Mouse (Mus musculus) intestine, embryonic 15.5 days (tissue): ENCODE results near the gene Adamts7. TPM values are rescaled to one million over a fixed set of nuclear protein-coding genes. Genes with fewer than 3 reads are reported as not detected.
A peak's percentile ranks its signal among the peaks of the same experiment; 100 is the strongest.

Experiments used
- ATAC-seq: fragments of 200-750 bp; cut with Nextera tagmentation; 2 replicates; pipeline ENCODE4 v1.8.0; 2017; ENCODE audit warnings: moderate TSS enrichment, moderate library complexity
- H3K27ac ChIP-seq: fragments of 300-500 bp; sonication (generic); 2 replicates; pipeline ENCODE4 v1.5.1; 2015; ENCODE audit warnings: mild to moderate bottlenecking, inconsistent platforms
- H3K27me3 ChIP-seq: fragments of 300-500 bp; sonication (generic); replicated peaks from 2 replicates; pipeline ENCODE4 v1.6.1; 2015; ENCODE audit warnings: inconsistent platforms
- H3K36me3 ChIP-seq: fragments of 300-500 bp; sonication (generic); 2 replicates; pipeline ENCODE4 v1.6.1; 2015; ENCODE audit warnings: inconsistent platforms
- H3K4me1 ChIP-seq: fragments of 300-500 bp; sonication (generic); replicated peaks from 2 replicates; pipeline ENCODE4 v1.6.1; 2015; ENCODE audit warnings: inconsistent platforms
- H3K4me2 ChIP-seq: fragments of 300-500 bp; sonication (generic); replicated peaks from 2 replicates; pipeline ENCODE4 v1.6.1; 2015; ENCODE audit warnings: mild to moderate bottlenecking, inconsistent platforms
- H3K4me3 ChIP-seq: fragments of 300-500 bp; sonication (generic); replicated peaks from 2 replicates; pipeline ENCODE4 v1.5.1; 2015; ENCODE audit warnings: inconsistent platforms
- H3K9ac ChIP-seq: fragments of 300-500 bp; sonication (generic); 2 replicates; pipeline ENCODE4 v1.6.1; 2015; ENCODE audit warnings: inconsistent platforms
- H3K9me3 ChIP-seq: fragments of 300-500 bp; sonication (generic); 2 replicates; pipeline ENCODE4 v1.6.1; 2016; ENCODE audit warnings: inconsistent platforms
- WGBS: fragments of 180-500 bp; shearing (Covaris S2); methylation state at CpG from one replicate; pipeline ENCODE4 v1.1.7; 2015; 5-methylcytosine and 5-hydroxymethylcytosine counted together
- polyA plus RNA-seq: library from polyadenylated mRNA; unstranded; fragments of >200 nt; fragmentation: Nextera tagmentation; extraction: Ambion mirVana; gene quantifications from 2 replicates; pipeline ENCODE4 v1.2.1, GENCODE M21; 2015

Gene Adamts7
- polyA plus RNA-seq, 1 experiment from 2014 or later = 14.1 TPM

GRCm38 (mm10) chr9:90126260-90127010 is 36.4 kb upstream of the Adamts7 start:
- Histone ChIP-seq H3K27me3 (no peaks in the 10 kb centered on the region), H3K4me3 (peak overlapping the region; percentile 23), H3K27ac (no peak overlapping the region), H3K36me3 (no peaks in the 10 kb centered on the region), H3K4me1 (peaks cover 8% of the 10 kb centered on the region; the same call in 1 of the 2 replicates), H3K9ac (no peak overlapping the region), H3K4me2 (peak overlapping the region; percentile 46), H3K9me3 (no peaks in the 10 kb centered on the region)
- peak; percentile 90 for ATAC-seq
- WGBS = 2% methylated on average over 30 of the region's 30 CpGs

- no peaks in the 10 kb centered on the region for H3K9me3 ChIP-seq
- no peak overlapping the region for H3K4me2 ChIP-seq
- H3K27me3 ChIP-seq = no peaks in the 10 kb centered on the region
- H3K4me3 ChIP-seq = no peak overlapping the region
- peaks cover 8% of the 10 kb centered on the region; the same call in 1 of the 2 replicates for H3K4me1 ChIP-seq
- H3K36me3 ChIP-seq = no peaks in the 10 kb centered on the region
- WGBS = 72% methylated on average over 6 of the region's 6 CpGs
- no peak overlapping the region for H3K9ac ChIP-seq
- H3K27ac ChIP-seq = no peak overlapping the region
- peak; percentile 29; the same call in 1 of the 2 replicates for ATAC-seq
These were observed 35.7 kb upstream of the Adamts7 start for GRCm38 (mm10) chr9:90127146-90127545.

DNA sequence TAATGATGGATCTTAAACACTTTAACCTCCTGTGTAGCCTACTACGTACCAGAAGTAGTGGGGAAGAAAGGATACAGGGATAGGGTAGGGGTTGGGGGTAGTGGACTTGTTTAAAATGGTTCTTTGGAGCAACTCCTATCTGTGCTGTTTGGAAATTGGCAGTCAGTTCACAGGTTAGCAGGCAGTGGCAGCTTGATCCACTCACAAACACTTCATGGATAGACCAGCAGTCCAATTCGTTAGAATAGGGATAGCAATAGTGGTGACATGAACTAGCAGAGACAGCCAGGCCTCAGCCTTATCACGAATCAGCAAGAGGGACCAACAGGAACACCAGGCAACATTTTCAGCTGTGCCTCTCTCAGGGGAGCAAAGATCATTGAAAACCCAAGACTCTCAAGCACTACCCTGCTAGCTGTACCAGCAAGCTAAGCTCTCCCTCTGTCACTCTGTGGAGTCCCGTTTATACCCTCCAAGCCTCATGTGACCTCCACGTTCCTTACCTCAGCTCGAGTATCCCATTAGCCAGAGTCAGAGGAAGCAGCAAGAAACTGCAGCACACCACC is 34.1 kb upstream of the Adamts7 start:
- H3K4me1 ChIP-seq = peaks cover 8% of the 10 kb centered on the region; the same call in 1 of the 2 replicates
- no peak overlapping the region for H3K27ac ChIP-seq
- H3K4me2 ChIP-seq = no peak overlapping the region
- H3K36me3 ChIP-seq = no peaks in the 10 kb centered on the region
- no peak overlapping the region for H3K4me3 ChIP-seq
- no peaks in the 10 kb centered on the region for H3K9me3 ChIP-seq
- ATAC-seq = no peak
- no peaks in the 10 kb centered on the region for H3K27me3 ChIP-seq
- no peak overlapping the region for H3K9ac ChIP-seq
- WGBS = 83% methylated on average over 6 of the region's 6 CpGs

DNA sequence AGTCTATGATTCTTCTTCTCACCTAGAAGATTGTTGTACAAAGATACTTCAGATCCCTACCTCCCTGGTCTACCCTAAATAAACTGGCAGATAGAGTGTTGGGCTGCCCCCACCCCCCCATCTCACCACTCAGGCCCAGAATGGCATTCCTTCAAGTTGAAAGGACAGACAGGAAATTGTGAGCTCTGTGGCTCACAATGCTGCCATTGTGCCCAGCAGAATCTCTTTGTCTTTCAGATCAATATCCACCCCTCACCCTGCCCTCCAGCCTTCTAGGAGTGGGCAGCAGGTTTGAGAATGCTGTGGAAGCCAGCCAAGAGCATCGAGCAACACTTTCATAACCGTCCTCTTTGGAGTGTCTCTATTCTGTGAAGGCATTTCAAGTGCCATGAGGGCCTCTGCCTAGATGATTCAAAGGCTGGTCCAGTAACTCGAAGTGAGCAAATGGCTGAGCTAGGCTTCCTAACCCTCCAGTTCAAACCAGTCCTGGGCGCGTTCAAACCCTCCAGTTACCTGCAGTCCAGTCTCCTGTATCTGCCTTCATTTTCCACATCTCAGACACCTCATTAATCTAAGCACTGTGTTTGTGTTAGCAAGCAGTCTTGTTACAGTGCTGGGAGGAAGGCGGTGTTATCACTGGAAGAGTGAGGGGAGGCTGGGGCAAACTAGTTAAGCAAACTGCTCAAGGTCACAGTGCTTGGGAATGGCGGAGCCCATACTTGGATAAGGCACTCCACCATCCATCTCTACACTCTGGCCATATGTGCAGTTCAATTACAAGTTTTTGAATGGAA is 29.1 kb upstream of the Adamts7 start:
- 59% methylated on average over 7 of the region's 7 CpGs for WGBS
- Histone ChIP-seq H3K27me3 (no peaks in the 10 kb centered on the region), H3K9me3 (no peaks in the 10 kb centered on the region), H3K36me3 (no peaks in the 10 kb centered on the region), H3K4me3 (no peak overlapping the region), H3K9ac (no peak overlapping the region), H3K4me2 (no peak overlapping the region), H3K27ac (no peak overlapping the region), H3K4me1 (no peaks in the 10 kb centered on the region)
- ATAC-seq = peak; percentile 69

DNA sequence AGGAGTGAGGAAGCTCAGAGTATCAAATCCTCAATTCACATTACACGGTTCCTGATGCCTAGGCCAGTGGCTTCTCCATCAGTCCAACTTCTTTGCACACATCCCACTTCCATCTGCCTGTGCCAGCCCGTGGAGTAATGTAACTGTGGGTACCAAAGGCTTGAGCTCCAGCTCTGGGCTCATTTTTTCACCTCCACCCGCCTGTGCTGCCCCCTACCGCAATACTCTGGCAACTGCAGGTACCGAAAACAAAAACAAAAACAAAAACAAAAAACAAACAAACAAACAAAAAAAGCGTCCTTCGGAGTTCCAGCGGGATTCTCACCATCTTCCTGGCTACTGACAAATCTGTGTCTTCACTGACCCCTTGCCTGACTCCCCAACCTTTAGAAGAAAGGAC is 27.4 kb upstream of the Adamts7 start:
- no peak for ATAC-seq
- H3K4me3 ChIP-seq = no peak overlapping the region
- H3K4me2 ChIP-seq = no peak overlapping the region
- no peaks in the 10 kb centered on the region for H3K36me3 ChIP-seq
- no peaks in the 10 kb centered on the region for H3K4me1 ChIP-seq
- no peaks in the 10 kb centered on the region for H3K27me3 ChIP-seq
- WGBS = 77% methylated on average over 8 of the region's 8 CpGs
- no peak overlapping the region for H3K9ac ChIP-seq
- H3K9me3 ChIP-seq = no peaks in the 10 kb centered on the region
- no peak overlapping the region for H3K27ac ChIP-seq

- WGBS = 68% methylated on average over 9 of the region's 9 CpGs
- Histone ChIP-seq H3K9me3 (no peaks in the 10 kb centered on the region), H3K4me2 (no peak overlapping the region), H3K9ac (no peak overlapping the region), H3K27ac (no peak overlapping the region), H3K36me3 (no peaks in the 10 kb centered on the region), H3K4me3 (no peak overlapping the region), H3K4me1 (no peaks in the 10 kb centered on the region), H3K27me3 (no peaks in the 10 kb centered on the region)
- no peak for ATAC-seq
These were observed 26.7 kb upstream of the Adamts7 start for GRCm38 (mm10) chr9:90135963-90136677.

DNA sequence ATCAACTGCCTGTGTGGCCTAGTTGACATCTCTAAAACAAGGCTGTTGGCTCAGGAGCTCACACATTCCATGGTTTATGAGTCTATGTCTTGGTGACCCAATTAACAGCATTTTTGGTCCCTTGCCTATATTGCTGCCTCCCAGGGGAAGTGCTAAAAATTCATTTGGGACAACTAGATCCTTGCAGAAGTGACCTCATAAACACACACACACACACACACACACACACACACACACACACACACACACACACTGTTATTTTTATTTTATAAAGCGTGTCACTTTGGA is 26.2 kb upstream of the Adamts7 start:
- Histone ChIP-seq H3K27me3 (no peaks in the 10 kb centered on the region), H3K4me1 (no peaks in the 10 kb centered on the region), H3K4me3 (no peak overlapping the region), H3K4me2 (no peak overlapping the region), H3K36me3 (no peaks in the 10 kb centered on the region), H3K9ac (no peak overlapping the region), H3K9me3 (no peaks in the 10 kb centered on the region), H3K27ac (no peak overlapping the region)
- WGBS = 89% methylated on average over 1 of the region's 1 CpGs
- no peak for ATAC-seq

DNA sequence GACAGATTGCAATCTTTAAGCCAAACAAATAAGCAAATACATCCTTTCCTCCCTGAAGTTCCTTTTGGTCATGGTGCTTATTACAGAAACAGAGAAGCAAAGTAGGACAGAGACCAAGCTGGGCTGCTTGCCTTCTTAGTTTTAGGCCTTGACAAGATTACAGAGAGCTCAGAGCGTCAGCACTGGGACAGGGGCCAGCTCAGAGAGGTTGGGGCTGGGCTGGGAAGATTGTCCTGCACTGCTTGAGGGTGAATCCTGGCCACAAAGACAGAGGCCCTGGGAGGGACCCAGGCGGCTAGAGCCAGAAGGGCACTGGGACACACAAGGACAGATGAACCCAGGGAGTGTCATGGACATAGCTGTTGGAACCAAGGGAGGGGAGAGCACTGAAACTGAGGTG is 17.1 kb upstream of the Adamts7 start:
- H3K9ac ChIP-seq = no peak overlapping the region
- H3K36me3 ChIP-seq = no peaks in the 10 kb centered on the region
- WGBS = 47% methylated on average over 2 of the region's 2 CpGs
- H3K4me1 ChIP-seq = 0 out of 2 replicates have a peak, but pooled peaks cover 2% of the 10 kb centered on the region
- H3K27me3 ChIP-seq = no peaks in the 10 kb centered on the region
- H3K4me2 ChIP-seq = no peak overlapping the region
- no peaks in the 10 kb centered on the region for H3K9me3 ChIP-seq
- peak; percentile 56; the same call in 1 of the 2 replicates for ATAC-seq
- no peak overlapping the region for H3K4me3 ChIP-seq
- H3K27ac ChIP-seq = no peak overlapping the region

DNA sequence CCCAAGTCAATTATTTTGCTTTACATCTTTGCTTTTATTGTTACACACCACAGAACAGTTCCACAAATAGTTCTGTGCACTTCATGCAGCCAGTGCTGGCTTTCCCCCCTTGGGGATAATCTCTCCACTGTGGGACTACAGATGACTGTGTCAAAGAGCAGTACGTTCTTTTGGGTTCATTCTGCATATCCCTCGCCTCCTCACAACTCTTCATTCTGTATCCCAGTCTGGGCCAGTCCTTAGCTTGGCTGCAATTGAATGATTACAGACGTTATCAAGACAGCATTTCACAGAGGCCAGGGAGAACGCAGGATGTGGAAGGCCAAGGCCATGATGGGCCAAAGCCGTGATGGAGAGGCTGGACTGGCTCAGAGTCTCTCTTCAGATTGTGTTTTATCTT is 16.0 kb upstream of the Adamts7 start:
- Histone ChIP-seq H3K4me2 (no peak overlapping the region), H3K4me1 (0 out of 2 replicates have a peak, but pooled peaks cover 2% of the 10 kb centered on the region), H3K9me3 (no peaks in the 10 kb centered on the region), H3K27ac (no peak overlapping the region), H3K4me3 (no peak overlapping the region), H3K27me3 (no peaks in the 10 kb centered on the region), H3K9ac (no peak overlapping the region), H3K36me3 (no peaks in the 10 kb centered on the region)
- WGBS = 62% methylated on average over 5 of the region's 5 CpGs
- no peak for ATAC-seq

DNA sequence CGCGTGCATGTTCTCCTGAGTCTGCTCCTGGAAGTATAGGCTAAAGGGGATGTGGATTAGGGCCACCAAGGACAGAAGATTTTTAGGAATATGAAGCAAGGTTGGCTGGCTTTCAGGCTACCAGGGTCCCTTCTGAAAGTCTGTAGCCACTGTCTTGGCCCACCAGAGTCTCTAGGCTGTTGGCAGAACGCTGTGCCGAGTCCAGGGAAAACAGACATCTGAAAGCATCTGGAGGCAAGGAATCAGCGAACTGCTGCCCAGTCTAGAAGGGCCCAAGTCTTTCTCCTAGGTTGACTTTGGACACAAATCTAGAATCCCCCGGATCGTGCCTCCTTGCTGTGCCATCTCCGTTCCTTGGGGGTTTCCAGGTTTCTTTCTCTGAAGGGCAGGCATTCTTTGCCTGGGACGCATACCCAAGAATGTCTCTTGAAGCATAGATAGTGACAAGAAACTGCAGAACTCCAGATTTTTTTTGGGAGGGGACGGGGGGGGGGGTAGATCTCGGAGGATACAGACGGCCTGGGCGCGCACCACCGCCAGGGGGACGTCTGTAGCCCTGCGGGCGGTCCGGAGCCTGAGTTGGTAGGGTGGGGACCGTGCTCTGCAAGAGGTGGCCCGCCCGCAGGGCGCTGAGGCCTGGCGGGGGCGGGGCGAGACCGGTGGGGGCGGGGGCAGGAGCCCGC is 485 bp upstream of the Adamts7 start:
- 10% methylated on average over 20 of the region's 29 CpGs for WGBS
- Histone ChIP-seq H3K4me1 (peaks cover 4% of the 10 kb centered on the region; the same call in 1 of the 2 replicates), H3K9ac (peak overlapping the region; percentile 61), H3K27me3 (no peaks in the 10 kb centered on the region), H3K4me3 (peak overlapping the region; percentile 61), H3K36me3 (no peaks in the 10 kb centered on the region), H3K9me3 (no peaks in the 10 kb centered on the region), H3K4me2 (peak overlapping the region; percentile 94), H3K27ac (0 out of 2 replicates have a peak overlapping the region, but pooled peaks have one; percentile 40)
- ATAC-seq = peak; percentile 92

DNA sequence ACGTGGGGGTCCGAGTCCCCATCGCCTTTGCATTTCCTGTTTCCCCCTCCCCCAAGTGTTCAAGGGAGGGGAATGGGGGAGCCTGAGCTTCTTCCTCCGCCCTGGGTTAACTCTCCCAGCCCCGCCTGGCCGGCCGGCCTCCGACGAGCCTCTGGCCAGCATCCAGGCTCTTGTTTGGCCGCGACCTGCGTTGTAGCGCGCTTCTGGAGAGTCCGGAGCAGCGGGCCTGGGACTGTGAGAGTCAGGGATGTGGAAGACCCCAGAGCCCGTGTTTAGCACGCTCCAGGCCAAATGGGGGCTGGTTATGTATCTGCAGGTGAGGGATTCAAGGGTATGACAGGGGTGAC is 853 bp downstream of the Adamts7 start:
- no peaks in the 10 kb centered on the region for H3K9me3 ChIP-seq
- H3K4me2 ChIP-seq = peak overlapping the region; percentile 94
- peak; percentile 55 for ATAC-seq
- 2% methylated on average over 18 of the region's 18 CpGs for WGBS
- H3K9ac ChIP-seq = peak overlapping the region; percentile 61
- H3K27ac ChIP-seq = peak overlapping the region; percentile 72
- peaks cover 4% of the 10 kb centered on the region; the same call in 1 of the 2 replicates for H3K4me1 ChIP-seq
- H3K4me3 ChIP-seq = peak overlapping the region; percentile 61
- H3K36me3 ChIP-seq = no peaks in the 10 kb centered on the region
- no peaks in the 10 kb centered on the region for H3K27me3 ChIP-seq
